Mouse (Mus musculus): ENCODE results near the gene Fbxo2. TPM values are rescaled to one million over a fixed set of nuclear protein-coding genes. Genes with fewer than 3 reads are reported as not detected.

Fbxo2 gene
- polyA plus RNA-seq, 1 experiment from 2014 or later: 1.6 TPM

- no peak overlapping the region for H3K4me3 ChIP-seq
- WGBS: 32% methylated on average over 5 of the region's 5 CpGs
- no peak overlapping the region for H3K4me2 ChIP-seq
- H3K27me3 ChIP-seq (replicated peaks): peaks cover 71% of the 10 kb centered on the region
- no peak overlapping the region for H3K27ac ChIP-seq (replicated peaks)
- no peaks in the 10 kb centered on the region for H3K9me3 ChIP-seq
- no peaks in the 10 kb centered on the region for H3K4me1 ChIP-seq
- ATAC-seq (ENCODE audit: extremely low read depth, insufficient number of reproducible peaks, low FRiP score, low TSS enrichment): no peak
- H3K36me3 ChIP-seq: no peaks in the 10 kb centered on the region
- no peak overlapping the region for H3K9ac ChIP-seq
These were observed 54.2 kb downstream of the Fbxo2 start for GRCm38 (mm10) chr4:148214460-148215136.

GRCm38 (mm10) chr4:148215264-148215900 is 55.0 kb downstream of the Fbxo2 start:
- H3K4me1 ChIP-seq: no peaks in the 10 kb centered on the region
- H3K9ac ChIP-seq: no peak overlapping the region
- H3K27ac ChIP-seq (replicated peaks): no peak overlapping the region
- WGBS: 51% methylated on average over 11 of the region's 11 CpGs
- H3K36me3 ChIP-seq: no peaks in the 10 kb centered on the region
- no peak for ATAC-seq (ENCODE audit: extremely low read depth, insufficient number of reproducible peaks, low FRiP score, low TSS enrichment)
- H3K4me3 ChIP-seq: no peak overlapping the region
- H3K9me3 ChIP-seq: no peaks in the 10 kb centered on the region
- H3K27me3 ChIP-seq (replicated peaks): peaks cover 79% of the 10 kb centered on the region
- no peak overlapping the region for H3K4me2 ChIP-seq

Small RNAs within 50 kb of the gene (microRNA-seq; reads per million reads assigned to microRNA genes)
- not detected for gene Mir7022

Other genes starting within 250 kb of the Fbxo2 start
- 43.7 and 49.2 TPM in 2 replicates for gene Plod1, start 223.9 kb upstream of the Fbxo2 start, polyA plus RNA-seq (2015; fragmentation: Nextera tagmentation; extraction: Ambion mirVana)
- 12.4 and 13.0 TPM in 2 replicates for gene 2510039O18Rik, start 219.7 kb upstream of the Fbxo2 start, polyA plus RNA-seq (2015; fragmentation: Nextera tagmentation; extraction: Ambion mirVana)
- 187 and 230 TPM in 2 replicates for gene Nppb, start 174.8 kb upstream of the Fbxo2 start, polyA plus RNA-seq (2015; fragmentation: Nextera tagmentation; extraction: Ambion mirVana)
- 4,587 and 5,670 TPM in 2 replicates for gene Nppa, start 159.9 kb upstream of the Fbxo2 start, polyA plus RNA-seq (2015; fragmentation: Nextera tagmentation; extraction: Ambion mirVana)
- 5.8 and 6.5 TPM in 2 replicates for gene Clcn6, start 121.8 kb upstream of the Fbxo2 start, polyA plus RNA-seq (2015; fragmentation: Nextera tagmentation; extraction: Ambion mirVana)
- gene Mthfr, start 121.5 kb upstream of the Fbxo2 start, polyA plus RNA-seq (2015; fragmentation: Nextera tagmentation; extraction: Ambion mirVana): 11.4 and 11.7 TPM in 2 replicates
- 15.4 and 17.6 TPM in 2 replicates for gene Agtrap, start 72.6 kb upstream of the Fbxo2 start, polyA plus RNA-seq (2015; fragmentation: Nextera tagmentation; extraction: Ambion mirVana)
- 33.3 and 39.0 TPM in 2 replicates for gene Mad2l2, start 30.2 kb upstream of the Fbxo2 start, polyA plus RNA-seq (2015; fragmentation: Nextera tagmentation; extraction: Ambion mirVana)
- 0.03 and 0.05 TPM in 2 replicates for gene Draxin, start 29.9 kb upstream of the Fbxo2 start, polyA plus RNA-seq (2015; fragmentation: Nextera tagmentation; extraction: Ambion mirVana)
- 18.6 and 19.6 TPM in 2 replicates for gene Fbxo6, start 8.5 kb upstream of the Fbxo2 start, polyA plus RNA-seq (2015; fragmentation: Nextera tagmentation; extraction: Ambion mirVana)
- gene Fbxo44, start 139 bp upstream of the Fbxo2 start, polyA plus RNA-seq (2015; fragmentation: Nextera tagmentation; extraction: Ambion mirVana): 20.9 and 26.9 TPM in 2 replicates
- 0.03 TPM in 2 replicates for gene Disp3, start 127.3 kb downstream of the Fbxo2 start, polyA plus RNA-seq (2015; fragmentation: Nextera tagmentation; extraction: Ambion mirVana)